Mouse (Mus musculus): ENCODE measurements around the gene Gemin5. TPM values are rescaled to one million over a fixed set of nuclear protein-coding genes. Genes with fewer than 3 reads are reported as not detected.

Gene Gemin5
- total RNA-seq, 2 experiments from 2014 or later: 9.2 to 9.7 TPM

DNA sequence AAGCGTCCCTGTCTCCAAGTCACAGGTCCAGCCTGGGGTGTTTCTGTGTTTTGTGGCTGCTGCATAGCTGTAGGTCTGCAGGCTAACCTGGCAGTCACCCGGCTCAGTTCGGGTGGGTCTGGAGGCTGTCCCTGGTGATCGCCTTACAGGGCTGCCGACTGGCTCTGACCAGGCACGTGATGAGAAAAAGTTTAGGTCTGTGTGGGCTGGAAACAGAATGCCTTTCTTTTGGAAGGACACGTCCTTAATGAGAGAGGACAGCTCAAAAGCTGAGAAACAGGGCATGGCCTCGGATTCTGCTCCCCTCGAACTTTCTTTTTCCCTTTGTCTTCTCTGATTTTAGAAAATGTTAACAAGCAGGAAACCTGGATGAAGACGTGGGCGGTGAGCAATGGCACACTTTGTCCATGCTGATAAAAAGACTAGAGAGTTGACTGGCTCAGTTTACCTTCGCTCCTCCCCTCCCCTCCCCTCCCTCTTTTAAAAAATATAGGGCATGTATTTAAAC, 75.3 kb downstream of the Gemin5 start, which contains the start of gene Gm12248:
Gene Gm12248 (minus strand): TSS at position 114 of the 508 bp plus-strand sequence.
- intact Hi-C loops (cut with DNase I): no loop called here
- peak; percentile 44 to 49 for DNase-seq

DNA sequence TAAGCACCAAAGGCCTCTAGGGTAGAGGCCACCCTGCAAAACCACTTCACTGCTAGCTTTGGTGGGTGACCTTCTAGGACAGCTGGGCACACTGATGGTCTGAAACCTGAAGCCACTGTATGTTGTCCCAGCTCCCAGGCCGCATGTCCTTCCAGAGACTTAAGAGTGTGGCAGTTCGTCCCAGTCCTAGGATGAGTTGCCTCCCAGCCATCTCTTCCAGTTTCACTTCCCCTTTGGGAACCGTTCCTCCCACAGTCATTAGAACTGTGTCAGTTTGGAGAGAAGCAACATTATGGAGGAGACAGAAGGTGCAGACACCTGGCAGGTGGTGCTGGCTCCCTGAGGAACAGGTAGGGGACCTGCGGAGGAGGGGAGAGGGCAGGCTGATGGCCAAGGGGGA, 75.8 kb downstream of the Gemin5 start:
- peak in 1 of 2 experiments; percentile 6 for DNase-seq
- intact Hi-C loops (cut with DNase I): no loop called here

DNA sequence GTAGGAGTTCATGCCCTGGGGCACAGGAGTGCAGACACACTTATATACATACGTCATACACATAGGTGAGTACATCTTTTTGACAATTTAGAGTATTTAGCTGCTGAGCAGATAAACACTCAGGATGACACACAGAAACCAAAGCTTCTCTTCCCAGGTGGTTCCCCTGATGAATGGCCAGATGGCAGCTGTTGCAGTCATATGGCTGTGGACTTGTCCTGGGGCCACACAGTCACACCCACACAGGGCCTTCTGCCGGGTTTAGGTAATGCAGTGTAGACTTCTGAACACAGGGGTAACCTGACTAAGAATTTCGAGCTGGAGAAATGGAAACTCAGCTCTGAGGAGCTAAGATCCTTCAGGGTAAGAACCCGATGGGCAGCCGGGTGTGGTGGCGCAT, 86.6 kb downstream of the Gemin5 start:
- intact Hi-C loops (cut with DNase I): no loop called here
- no peak for DNase-seq

DNA sequence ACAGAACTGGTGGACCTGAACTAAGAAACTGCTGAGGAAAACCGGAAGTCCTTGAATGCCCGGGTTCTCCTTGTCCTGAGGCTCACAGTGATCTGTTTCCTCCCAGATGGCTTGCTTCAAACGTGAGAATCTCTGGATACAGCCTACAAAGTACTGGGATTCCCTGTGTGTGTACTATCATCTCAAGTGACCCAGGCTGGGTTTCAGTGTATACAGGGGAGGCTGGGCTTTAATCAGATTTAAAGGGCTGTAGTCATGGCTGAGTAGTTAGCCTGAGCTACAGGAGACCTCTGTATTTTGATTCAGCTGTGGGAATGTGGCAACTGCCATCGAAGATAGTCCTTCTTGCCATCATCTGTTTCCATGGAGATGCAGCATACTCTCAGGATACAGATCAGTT, 91.1 kb downstream of the Gemin5 start:
- intact Hi-C loops (cut with DNase I): no loop called here

DNA sequence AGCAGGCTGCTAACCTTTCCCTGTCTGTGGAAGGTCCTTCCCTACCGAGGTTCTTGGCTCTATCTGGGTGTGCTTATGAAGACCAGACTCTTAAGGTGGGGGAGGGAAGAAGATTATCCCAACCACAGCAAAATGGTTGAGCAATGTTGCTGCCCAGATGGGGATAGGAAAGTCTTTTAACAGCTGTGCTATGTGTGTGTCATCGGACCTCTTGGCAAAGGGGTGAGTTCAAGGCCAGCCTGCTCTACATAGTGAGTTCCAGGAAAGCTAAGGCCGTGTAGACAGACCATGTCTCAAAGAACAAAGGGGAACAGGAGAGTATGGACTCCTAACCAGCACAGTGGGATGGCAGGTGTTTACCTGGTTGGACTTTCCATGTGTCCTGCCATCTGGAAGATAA, 95.4 kb downstream of the Gemin5 start:
- no peak for DNase-seq
- intact Hi-C loops (cut with DNase I): no loop called here

More for the DNA sequence above, 91.1 kb downstream of the Gemin5 start:
- DNase-seq: no peak

Other genes starting within 250 kb of the Gemin5 start
- gene Larp1, start 159.5 kb downstream of the Gemin5 start, total RNA-seq (2021): 10 to 100 TPM; 49.8 to 52.8 TPM
- not detected for gene Gm12248, start 75.4 kb downstream of the Gemin5 start, total RNA-seq (2021)
- 10 to 100 TPM; 38.6 to 40.5 TPM for gene Cnot8, start 64.4 kb downstream of the Gemin5 start, total RNA-seq (2021)
- gene Mrpl22, start 3.1 kb upstream of the Gemin5 start, total RNA-seq (2021): 10 to 100 TPM; 47.1 to 49.9 TPM
- gene Igtp, start 31.0 kb upstream of the Gemin5 start, total RNA-seq (2021): 1 to 10 TPM; 3.8 to 4.8 TPM
- gene Irgm2, start 31.1 kb upstream of the Gemin5 start, total RNA-seq (2021): 1 to 10 TPM; 6.9 to 7.0 TPM
- not detected for gene 4930438A08Rik, start 106.3 kb upstream of the Gemin5 start, total RNA-seq (2021)
- 1 to 10 TPM; 3.9 to 4.7 TPM for gene Zfp692, start 138.5 kb upstream of the Gemin5 start, total RNA-seq (2021)
- 10 to 100 TPM; 48.9 to 53.1 TPM for gene Zfp672, start 161.8 kb upstream of the Gemin5 start, total RNA-seq (2021)
- gene Sh3bp5l, start 162.2 kb upstream of the Gemin5 start, total RNA-seq (2021): 10 to 100 TPM; 45.6 to 49.5 TPM
- not detected for gene Lypd8, start 210.5 kb upstream of the Gemin5 start, total RNA-seq (2021)

Data from heart, postnatal 14 days (tissue).